Mouse (Mus musculus): ENCODE measurements at regions not wholly inside any gene's neighbourhood (a gene's known extent, or its start where the extent isn't known, plus 50 kb on each side); places are given as distances from the start of the nearest gene placed in this dataset.

DNA sequence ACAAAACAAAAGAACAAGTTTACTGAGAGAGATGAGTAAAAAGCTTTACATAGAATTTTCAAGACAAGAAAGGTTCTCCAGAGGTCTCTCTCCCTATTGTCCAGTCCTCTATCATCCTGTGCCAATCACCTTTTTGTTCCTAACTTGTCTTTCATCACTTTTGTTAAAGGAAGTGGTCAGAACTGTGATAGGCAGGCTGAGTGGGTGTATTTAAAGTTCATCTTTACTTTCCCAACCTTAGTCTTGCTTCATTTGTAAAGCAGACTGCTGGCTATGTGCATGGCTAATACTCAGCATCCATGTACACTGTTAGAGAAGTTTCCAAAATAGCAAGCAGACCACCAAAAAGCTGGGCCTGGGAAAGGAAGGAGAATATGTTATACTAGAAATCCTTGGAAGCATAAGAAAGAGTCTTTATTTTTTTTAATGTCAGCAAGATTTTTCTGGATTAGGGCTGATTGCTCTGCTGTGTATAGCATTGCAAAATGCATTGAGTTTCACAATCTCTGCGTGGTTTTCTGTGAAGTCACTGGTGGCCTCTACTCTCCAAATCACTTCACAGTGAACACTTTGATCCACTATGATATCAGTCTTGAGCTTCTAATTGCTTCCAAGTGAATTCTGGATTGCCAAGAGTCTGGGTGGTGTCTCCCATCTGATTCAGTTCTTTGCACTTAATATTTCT, 973.8 kb downstream of the Gsdmc2 start:
- no peak for ATAC-seq

DNA sequence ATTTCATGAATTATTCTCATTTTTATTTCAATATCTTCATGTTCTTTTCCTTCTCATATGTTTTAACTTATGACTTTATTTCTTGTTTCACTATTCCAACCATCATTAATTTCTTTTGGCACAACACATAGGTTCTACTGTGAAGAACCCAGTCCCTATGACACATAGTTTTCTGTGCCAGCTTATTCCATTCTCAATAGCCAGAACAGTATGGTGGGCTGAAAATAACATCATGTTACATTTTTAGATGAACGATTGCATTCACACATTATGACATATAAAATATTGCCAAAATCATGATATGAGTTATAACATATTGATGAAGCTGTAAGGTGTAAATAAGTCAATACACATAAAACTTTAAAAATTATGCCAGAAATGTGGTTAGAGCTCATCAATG, 982.4 kb downstream of the Gsdmc2 start:
- Histone ChIP-seq H3K4me3 (no peak overlapping the region), H3K27me3 (replicated peaks) (no peaks in the 10 kb centered on the region), H3K4me1 (no peaks in the 10 kb centered on the region), H3K4me2 (no peak overlapping the region), H3K9ac (no peak overlapping the region), H3K27ac (no peak overlapping the region), H3K9me3 (replicated peaks) (no peaks in the 10 kb centered on the region), H3K36me3 (no peaks in the 10 kb centered on the region)
- no peak for ATAC-seq
- WGBS (ENCODE audit: insufficient replicate concordance), result 68% methylated on average over 1 of the region's 1 CpGs

More for the DNA sequence above, 973.8 kb downstream of the Gsdmc2 start:
- H3K9ac ChIP-seq, result no peak overlapping the region
- WGBS (ENCODE audit: insufficient replicate concordance), result 52% methylated on average over 1 of the region's 1 CpGs
- H3K4me2 ChIP-seq, result no peak overlapping the region
- H3K27ac ChIP-seq, result no peak overlapping the region
- no peaks in the 10 kb centered on the region for H3K9me3 ChIP-seq (replicated peaks)
- H3K4me3 ChIP-seq, result no peak overlapping the region
- H3K27me3 ChIP-seq (replicated peaks), result no peaks in the 10 kb centered on the region
- H3K4me1 ChIP-seq, result no peaks in the 10 kb centered on the region
- H3K36me3 ChIP-seq, result no peaks in the 10 kb centered on the region

DNA sequence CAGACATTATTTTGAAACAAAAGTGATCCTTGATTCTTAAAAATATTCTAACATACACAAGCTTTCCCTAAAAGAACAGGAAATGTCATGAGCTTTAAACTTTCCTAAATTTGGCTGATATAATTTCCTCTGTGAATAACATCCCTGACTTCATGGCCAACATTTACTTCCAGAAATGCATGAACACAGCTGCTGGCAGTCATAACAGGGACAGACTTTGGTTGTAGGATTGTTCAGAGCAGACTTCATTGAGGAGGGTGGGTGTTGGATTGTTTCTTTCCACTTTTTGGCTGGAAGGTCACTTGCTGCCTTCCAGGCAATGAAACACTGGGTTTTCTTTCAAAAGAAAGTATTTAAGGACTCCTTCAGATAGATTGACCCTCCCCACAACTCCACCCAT, 983.6 kb downstream of the Gsdmc2 start:
- ATAC-seq, result no peak
- no peak overlapping the region for H3K4me3 ChIP-seq
- no peaks in the 10 kb centered on the region for H3K9me3 ChIP-seq (replicated peaks)
- H3K4me2 ChIP-seq, result no peak overlapping the region
- H3K4me1 ChIP-seq, result no peaks in the 10 kb centered on the region
- no peak overlapping the region for H3K27ac ChIP-seq
- H3K36me3 ChIP-seq, result no peaks in the 10 kb centered on the region
- no peak overlapping the region for H3K9ac ChIP-seq
- no peaks in the 10 kb centered on the region for H3K27me3 ChIP-seq (replicated peaks)

DNA sequence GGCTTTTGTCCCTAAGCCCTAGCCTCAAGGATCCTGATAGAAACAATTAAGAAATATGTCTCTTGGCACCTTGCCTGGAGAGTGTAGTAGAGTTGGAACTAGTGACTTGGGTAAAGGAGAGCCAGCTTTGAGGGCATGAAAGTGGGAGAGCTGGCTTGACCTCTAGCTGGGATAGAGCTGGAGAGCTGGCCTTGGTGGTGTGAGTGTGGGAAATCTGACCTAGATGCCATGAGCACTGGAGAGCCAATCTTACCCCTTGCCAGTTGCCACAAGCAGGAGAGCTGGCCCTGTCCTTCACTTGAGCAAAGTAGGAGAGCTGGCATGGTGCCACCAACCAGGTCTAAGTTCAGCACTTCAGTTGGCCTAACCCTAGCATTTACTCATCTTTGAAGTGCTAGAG, 995.7 kb downstream of the Gsdmc2 start:
- no peaks in the 10 kb centered on the region for H3K27me3 ChIP-seq (replicated peaks)
- ATAC-seq, result no peak
- no peak overlapping the region for H3K9ac ChIP-seq
- H3K36me3 ChIP-seq, result no peaks in the 10 kb centered on the region
- no peak overlapping the region for H3K4me2 ChIP-seq
- no peak overlapping the region for H3K4me3 ChIP-seq
- H3K4me1 ChIP-seq, result no peaks in the 10 kb centered on the region
- H3K9me3 ChIP-seq (replicated peaks), result no peaks in the 10 kb centered on the region
- H3K27ac ChIP-seq, result no peak overlapping the region

DNA sequence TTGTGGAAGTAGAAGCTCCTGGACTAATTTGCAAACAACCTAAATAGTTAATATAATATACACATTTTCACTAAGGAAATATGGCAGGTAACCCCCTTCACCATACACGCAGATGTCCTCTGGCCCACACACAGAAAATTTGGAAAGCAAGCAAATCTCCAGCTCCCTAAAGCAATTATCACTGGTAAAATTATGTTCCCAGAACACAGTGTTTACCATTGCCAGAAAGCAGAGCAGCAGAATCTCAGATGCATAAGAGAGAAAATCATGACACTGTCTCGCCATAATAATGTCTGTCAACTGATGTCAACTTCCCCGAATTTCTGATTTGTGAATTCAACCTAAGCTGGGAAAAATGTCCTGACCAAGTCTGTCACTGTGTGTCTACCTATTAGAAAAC, 999.1 kb downstream of the Gsdmc2 start:
- H3K9me3 ChIP-seq (replicated peaks), result no peaks in the 10 kb centered on the region
- no peak overlapping the region for H3K4me2 ChIP-seq
- no peaks in the 10 kb centered on the region for H3K4me1 ChIP-seq
- H3K4me3 ChIP-seq, result no peak overlapping the region
- no peaks in the 10 kb centered on the region for H3K36me3 ChIP-seq
- WGBS (ENCODE audit: insufficient replicate concordance), result 67% methylated on average over 3 of the region's 3 CpGs
- no peak overlapping the region for H3K27ac ChIP-seq
- H3K27me3 ChIP-seq (replicated peaks), result no peaks in the 10 kb centered on the region
- H3K9ac ChIP-seq, result no peak overlapping the region
- ATAC-seq, result no peak

DNA sequence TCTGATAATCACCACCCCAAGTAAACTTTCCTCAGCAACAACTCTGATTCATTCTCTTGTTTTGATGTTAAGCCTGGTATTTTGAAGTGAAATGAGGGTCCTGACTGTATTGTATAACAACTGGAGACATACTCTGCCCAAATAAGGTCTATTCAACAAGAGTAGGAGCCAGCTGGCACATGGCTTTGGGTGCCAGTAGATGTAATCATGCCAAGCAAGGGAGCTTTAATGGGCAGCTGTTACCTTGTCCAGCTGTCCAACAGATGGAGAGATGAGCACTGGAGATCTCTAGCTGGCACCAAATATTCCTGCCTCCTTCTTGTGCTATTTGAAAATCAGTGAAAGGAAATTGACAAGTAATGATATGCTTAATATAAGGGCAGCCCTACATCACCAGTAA, 1019.4 kb downstream of the Gsdmc2 start:
- Histone ChIP-seq H3K4me2 (no peak overlapping the region), H3K9me3 (replicated peaks) (no peaks in the 10 kb centered on the region), H3K4me3 (no peak overlapping the region), H3K9ac (no peak overlapping the region), H3K36me3 (no peaks in the 10 kb centered on the region), H3K27me3 (replicated peaks) (no peaks in the 10 kb centered on the region), H3K27ac (no peak overlapping the region), H3K4me1 (no peaks in the 10 kb centered on the region)
- ATAC-seq, result no peak

DNA sequence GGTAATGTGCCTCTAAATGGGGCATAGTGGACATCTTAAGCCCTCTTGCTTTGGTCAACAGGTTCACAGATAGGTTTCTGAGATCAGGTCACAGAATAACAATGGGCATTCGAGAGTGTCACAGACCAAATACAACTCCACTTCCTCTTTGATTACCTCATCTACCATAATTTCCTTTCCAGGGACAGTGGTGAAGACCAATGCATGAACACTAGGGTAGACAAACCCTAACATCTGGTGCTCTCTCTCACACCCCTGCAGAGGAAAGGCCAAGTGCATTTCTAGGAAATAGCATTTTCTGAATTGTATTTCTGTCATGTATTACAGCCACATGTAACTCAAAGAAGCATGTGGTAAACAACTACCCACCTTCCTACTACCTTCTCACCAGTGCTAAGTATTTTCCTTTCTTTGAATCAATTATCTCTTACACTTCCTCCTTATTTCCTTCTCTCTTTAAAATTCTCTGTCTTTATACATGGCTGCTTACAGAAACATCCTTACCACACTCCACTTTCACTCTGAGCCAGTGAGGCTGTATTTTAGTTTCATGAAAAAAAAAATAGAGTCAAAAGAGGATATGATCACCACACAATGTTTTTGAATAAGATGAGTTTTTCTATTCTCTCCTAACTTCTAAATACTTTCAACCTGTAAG, 1021.0 kb downstream of the Gsdmc2 start:
- WGBS (ENCODE audit: insufficient replicate concordance), result 8% methylated on average over 1 of the region's 1 CpGs
- no peak for ATAC-seq
- Histone ChIP-seq H3K4me3 (no peak overlapping the region), H3K9ac (no peak overlapping the region), H3K36me3 (no peaks in the 10 kb centered on the region), H3K27ac (no peak overlapping the region), H3K27me3 (replicated peaks) (no peaks in the 10 kb centered on the region), H3K9me3 (replicated peaks) (no peaks in the 10 kb centered on the region), H3K4me2 (no peak overlapping the region), H3K4me1 (no peaks in the 10 kb centered on the region)

DNA sequence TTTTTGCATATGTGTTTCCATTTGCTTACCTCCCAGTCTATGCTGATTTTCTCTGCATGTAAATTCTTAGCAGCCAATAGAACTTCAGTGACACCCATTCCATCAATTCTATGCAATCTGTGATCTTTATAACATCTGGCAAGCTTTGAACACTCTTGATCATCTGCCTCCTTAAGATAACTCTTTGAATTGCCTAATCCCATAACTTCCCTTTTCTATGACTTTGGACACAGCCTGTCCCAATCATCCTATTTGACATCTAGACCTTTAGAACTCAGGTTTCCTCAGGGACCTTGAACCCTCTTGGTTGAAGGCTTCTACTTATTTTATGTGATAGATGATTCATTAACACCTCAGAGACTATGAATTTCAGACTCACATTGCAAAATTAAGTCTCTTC, 1022.7 kb downstream of the Gsdmc2 start:
- H3K9ac ChIP-seq, result no peak overlapping the region
- no peak overlapping the region for H3K4me3 ChIP-seq
- no peak overlapping the region for H3K4me2 ChIP-seq
- no peaks in the 10 kb centered on the region for H3K4me1 ChIP-seq
- ATAC-seq, result no peak
- no peaks in the 10 kb centered on the region for H3K9me3 ChIP-seq (replicated peaks)
- no peaks in the 10 kb centered on the region for H3K36me3 ChIP-seq
- no peaks in the 10 kb centered on the region for H3K27me3 ChIP-seq (replicated peaks)
- no peak overlapping the region for H3K27ac ChIP-seq

DNA sequence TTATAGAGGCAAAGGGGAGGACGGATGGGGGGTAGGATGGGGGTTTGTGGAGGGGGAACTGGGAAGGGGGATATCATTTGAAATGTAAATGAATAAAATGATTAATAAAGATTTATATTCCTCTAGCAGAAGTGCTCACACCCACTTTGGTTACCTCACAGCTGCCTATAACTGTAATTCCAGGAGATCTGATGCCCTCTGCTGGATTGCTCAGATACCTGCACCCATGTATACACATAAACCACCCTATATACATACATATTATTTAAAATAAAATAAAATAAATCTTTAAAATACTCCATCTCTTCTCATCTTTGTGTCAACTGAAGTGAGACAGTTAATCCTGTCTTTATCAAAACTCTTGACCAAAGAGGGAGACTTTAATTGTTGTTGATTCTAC, 1031.9 kb downstream of the Gsdmc2 start:
- H3K4me2 ChIP-seq, result no peak overlapping the region
- H3K36me3 ChIP-seq, result no peaks in the 10 kb centered on the region
- no peak overlapping the region for H3K27ac ChIP-seq
- no peak overlapping the region for H3K9ac ChIP-seq
- H3K4me3 ChIP-seq, result no peak overlapping the region
- no peaks in the 10 kb centered on the region for H3K4me1 ChIP-seq
- no peak for ATAC-seq
- WGBS (ENCODE audit: insufficient replicate concordance), result 69% methylated on average over 1 of the region's 1 CpGs
- H3K27me3 ChIP-seq (replicated peaks), result no peaks in the 10 kb centered on the region
- H3K9me3 ChIP-seq (replicated peaks), result no peaks in the 10 kb centered on the region

DNA sequence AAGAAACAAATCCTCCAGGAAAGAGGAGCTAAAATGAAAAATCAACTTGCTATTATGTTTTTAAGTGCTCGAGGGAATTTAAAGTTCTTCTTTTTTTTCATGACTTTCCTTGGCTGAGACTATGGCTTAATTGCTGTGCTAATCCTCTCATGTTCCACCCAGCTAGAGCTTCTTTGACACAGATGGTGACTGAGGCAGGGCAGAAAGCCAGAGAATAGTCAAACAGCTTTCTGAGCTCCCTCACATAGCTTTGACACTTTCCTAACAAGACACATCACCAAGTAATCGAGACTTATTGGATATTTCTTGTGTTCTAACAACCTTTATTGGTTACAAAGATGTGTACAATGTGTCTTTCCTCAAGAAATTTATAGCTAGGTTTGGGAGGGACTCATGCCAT, 1033.0 kb downstream of the Gsdmc2 start:
- Histone ChIP-seq H3K27me3 (replicated peaks) (no peaks in the 10 kb centered on the region), H3K4me3 (no peak overlapping the region), H3K36me3 (no peaks in the 10 kb centered on the region), H3K27ac (no peak overlapping the region), H3K4me2 (no peak overlapping the region), H3K9me3 (replicated peaks) (no peaks in the 10 kb centered on the region), H3K4me1 (no peaks in the 10 kb centered on the region), H3K9ac (no peak overlapping the region)
- ATAC-seq, result no peak
- 53% methylated on average over 2 of the region's 2 CpGs for WGBS (ENCODE audit: insufficient replicate concordance)

DNA sequence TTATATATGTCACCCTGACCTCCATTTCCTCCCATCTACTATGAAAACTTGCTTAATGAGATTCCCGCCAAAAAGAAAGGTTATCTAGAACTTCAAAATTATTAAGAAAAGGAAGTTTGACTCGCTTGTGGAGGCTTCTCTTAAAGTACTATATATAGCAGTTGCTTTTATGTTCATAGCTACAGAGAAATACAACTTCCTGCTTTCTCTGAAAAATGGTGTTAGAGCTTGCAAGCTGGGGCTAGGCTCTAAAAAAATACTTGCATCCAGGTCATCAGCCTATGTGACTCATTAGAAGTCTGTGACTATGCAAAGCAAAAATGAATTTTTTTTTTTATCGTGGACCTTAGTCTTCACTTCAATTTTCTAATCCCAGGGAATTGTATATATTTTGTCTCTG, 1035.7 kb downstream of the Gsdmc2 start:
- H3K27ac ChIP-seq, result no peak overlapping the region
- 54% methylated on average over 3 of the region's 3 CpGs for WGBS (ENCODE audit: insufficient replicate concordance)
- ATAC-seq, result no peak
- no peak overlapping the region for H3K4me3 ChIP-seq
- no peaks in the 10 kb centered on the region for H3K27me3 ChIP-seq (replicated peaks)
- no peaks in the 10 kb centered on the region for H3K9me3 ChIP-seq (replicated peaks)
- H3K4me1 ChIP-seq, result no peaks in the 10 kb centered on the region
- H3K9ac ChIP-seq, result no peak overlapping the region
- H3K36me3 ChIP-seq, result no peaks in the 10 kb centered on the region
- no peak overlapping the region for H3K4me2 ChIP-seq

DNA sequence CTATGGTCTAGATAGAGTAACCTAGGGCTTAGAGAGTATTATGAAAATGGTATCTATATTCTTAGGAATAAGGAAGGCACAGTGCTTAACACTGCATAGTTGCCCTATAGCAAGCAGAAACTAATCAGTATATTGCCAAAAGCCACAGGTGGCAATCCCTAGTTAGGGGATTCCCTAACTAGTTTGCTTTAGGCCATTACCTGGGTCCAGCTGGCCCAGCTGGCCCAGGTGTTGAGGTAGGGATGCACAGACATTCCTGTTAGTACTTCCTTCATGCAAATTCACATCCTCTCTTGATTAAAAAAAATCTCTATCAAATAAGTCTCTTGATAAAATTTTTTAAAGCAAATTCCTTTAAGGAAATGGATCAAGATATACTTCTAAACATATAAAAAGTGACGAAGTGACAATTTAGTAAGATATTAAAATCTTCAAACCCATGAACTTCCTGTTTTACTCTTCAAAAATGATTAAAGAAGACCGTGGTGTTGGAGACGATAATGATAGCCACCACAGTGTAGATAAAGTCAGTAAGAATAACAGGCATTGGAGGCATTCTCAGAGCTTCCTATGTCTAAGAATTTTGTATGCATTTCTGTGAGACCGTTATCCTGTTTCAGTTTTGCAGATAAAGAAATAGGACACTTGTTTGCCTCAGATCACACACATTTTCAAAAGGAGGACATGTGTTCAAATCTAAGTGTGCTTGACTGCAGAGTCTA, 1036.7 kb downstream of the Gsdmc2 start:
- Histone ChIP-seq H3K9me3 (replicated peaks) (no peaks in the 10 kb centered on the region), H3K4me1 (no peaks in the 10 kb centered on the region), H3K27ac (no peak overlapping the region), H3K4me3 (no peak overlapping the region), H3K36me3 (no peaks in the 10 kb centered on the region), H3K27me3 (replicated peaks) (no peaks in the 10 kb centered on the region), H3K4me2 (no peak overlapping the region), H3K9ac (no peak overlapping the region)
- no peak for ATAC-seq
- 35% methylated on average over 4 of the region's 4 CpGs for WGBS (ENCODE audit: insufficient replicate concordance)

DNA sequence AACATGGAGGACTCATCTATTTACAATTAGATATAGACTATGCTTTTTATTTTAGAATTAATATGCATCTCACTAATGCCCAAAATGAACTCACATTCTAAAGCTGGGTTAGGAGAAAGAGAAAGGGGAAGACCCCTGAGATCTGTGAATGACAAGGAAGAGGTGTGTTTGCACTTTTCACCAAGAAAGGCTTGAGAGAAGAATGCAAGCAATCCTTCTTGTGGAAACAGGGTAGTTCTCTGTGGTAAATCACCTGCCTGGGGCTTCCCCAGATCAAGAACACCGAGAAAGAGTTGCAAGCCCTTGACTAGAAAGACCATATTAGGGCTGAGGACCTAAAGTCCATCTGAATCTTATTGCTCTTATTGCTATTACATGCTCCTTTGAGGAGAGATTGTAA, 1037.6 kb downstream of the Gsdmc2 start:
- H3K36me3 ChIP-seq, result no peaks in the 10 kb centered on the region
- H3K27me3 ChIP-seq (replicated peaks), result no peaks in the 10 kb centered on the region
- no peak overlapping the region for H3K9ac ChIP-seq
- no peak overlapping the region for H3K4me2 ChIP-seq
- ATAC-seq, result no peak
- H3K4me3 ChIP-seq, result no peak overlapping the region
- H3K27ac ChIP-seq, result no peak overlapping the region
- no peaks in the 10 kb centered on the region for H3K9me3 ChIP-seq (replicated peaks)
- H3K4me1 ChIP-seq, result no peaks in the 10 kb centered on the region
- 52% methylated on average over 1 of the region's 1 CpGs for WGBS (ENCODE audit: insufficient replicate concordance)

Measured in liver, embryonic 12.5 days (tissue).